Mouse (Mus musculus): ENCODE data around the gene Plcb1. TPM values are rescaled to one million over a fixed set of nuclear protein-coding genes. Genes with fewer than 3 reads are reported as not detected.

Plcb1 gene
- polyA plus RNA-seq, 1 experiment from 2014 or later, result 1.5 TPM

- no peak for DNase-seq (ENCODE audit: low spot score)
Observed at GRCm38 (mm10) chr2:135402916-135403315, 617.0 kb downstream of the Plcb1 start.

- no peak for DNase-seq (ENCODE audit: low spot score)
Observed at GRCm38 (mm10) chr2:135403344-135403743, 617.5 kb downstream of the Plcb1 start.

- no peak for DNase-seq (ENCODE audit: low spot score)
Observed at GRCm38 (mm10) chr2:135404095-135404494, 618.2 kb downstream of the Plcb1 start.

- no peak for DNase-seq (ENCODE audit: low spot score)
Observed at GRCm38 (mm10) chr2:135409418-135410097, 623.7 kb downstream of the Plcb1 start.

GRCm38 (mm10) chr2:135411675-135412074 lies 625.8 kb downstream of the Plcb1 start:
- no peak for DNase-seq (ENCODE audit: low spot score)

GRCm38 (mm10) chr2:135415137-135415536 lies 629.3 kb downstream of the Plcb1 start:
- DNase-seq (ENCODE audit: low spot score), result no peak

GRCm38 (mm10) chr2:135419301-135419700 lies 633.4 kb downstream of the Plcb1 start:
- no peak for DNase-seq (ENCODE audit: low spot score)

- DNase-seq (ENCODE audit: low spot score), result no peak
Observed at GRCm38 (mm10) chr2:135434947-135435515, 649.2 kb downstream of the Plcb1 start.

- no peak for DNase-seq (ENCODE audit: low spot score)
Observed at GRCm38 (mm10) chr2:135439034-135439433, 653.2 kb downstream of the Plcb1 start.

GRCm38 (mm10) chr2:135439546-135440517 lies 654.0 kb downstream of the Plcb1 start:
- peak; percentile 2 for DNase-seq (ENCODE audit: low spot score)

GRCm38 (mm10) chr2:135453581-135453980 lies 667.7 kb downstream of the Plcb1 start:
- DNase-seq (ENCODE audit: low spot score), result no peak

- DNase-seq (ENCODE audit: low spot score), result no peak
Observed at GRCm38 (mm10) chr2:135454015-135454414, 668.1 kb downstream of the Plcb1 start.

GRCm38 (mm10) chr2:135454455-135454854 lies 668.6 kb downstream of the Plcb1 start:
- no peak for DNase-seq (ENCODE audit: low spot score)

GRCm38 (mm10) chr2:135467895-135468294 lies 682.0 kb downstream of the Plcb1 start:
- DNase-seq (ENCODE audit: low spot score), result no peak

GRCm38 (mm10) chr2:135474107-135474506 lies 688.2 kb downstream of the Plcb1 start:
- no peak for DNase-seq (ENCODE audit: low spot score)

- no peak for DNase-seq (ENCODE audit: low spot score)
Observed at GRCm38 (mm10) chr2:135485248-135485647, 699.4 kb downstream of the Plcb1 start.

- no peak for DNase-seq (ENCODE audit: low spot score)
Observed at GRCm38 (mm10) chr2:135488277-135488676, 702.4 kb downstream of the Plcb1 start.

GRCm38 (mm10) chr2:135489127-135489526 lies 703.3 kb downstream of the Plcb1 start:
- DNase-seq (ENCODE audit: low spot score), result no peak

- DNase-seq (ENCODE audit: low spot score), result no peak
Observed at GRCm38 (mm10) chr2:135492777-135493176, 706.9 kb downstream of the Plcb1 start.

GRCm38 (mm10) chr2:135496553-135496952 lies 710.7 kb downstream of the Plcb1 start:
- no peak for DNase-seq (ENCODE audit: low spot score)

GRCm38 (mm10) chr2:135497251-135497650 lies 711.4 kb downstream of the Plcb1 start:
- no peak for DNase-seq (ENCODE audit: low spot score)

GRCm38 (mm10) chr2:135500872-135501271 lies 715.0 kb downstream of the Plcb1 start:
- no peak for DNase-seq (ENCODE audit: low spot score)
